Mouse (Mus musculus): ENCODE results near the gene Ccdc85c. TPM values are rescaled to one million over a fixed set of nuclear protein-coding genes. Genes with fewer than 3 reads are reported as not detected.

Gene Ccdc85c
- polyA plus RNA-seq, 1 experiment from 2014 or later: 9.3 TPM

DNA sequence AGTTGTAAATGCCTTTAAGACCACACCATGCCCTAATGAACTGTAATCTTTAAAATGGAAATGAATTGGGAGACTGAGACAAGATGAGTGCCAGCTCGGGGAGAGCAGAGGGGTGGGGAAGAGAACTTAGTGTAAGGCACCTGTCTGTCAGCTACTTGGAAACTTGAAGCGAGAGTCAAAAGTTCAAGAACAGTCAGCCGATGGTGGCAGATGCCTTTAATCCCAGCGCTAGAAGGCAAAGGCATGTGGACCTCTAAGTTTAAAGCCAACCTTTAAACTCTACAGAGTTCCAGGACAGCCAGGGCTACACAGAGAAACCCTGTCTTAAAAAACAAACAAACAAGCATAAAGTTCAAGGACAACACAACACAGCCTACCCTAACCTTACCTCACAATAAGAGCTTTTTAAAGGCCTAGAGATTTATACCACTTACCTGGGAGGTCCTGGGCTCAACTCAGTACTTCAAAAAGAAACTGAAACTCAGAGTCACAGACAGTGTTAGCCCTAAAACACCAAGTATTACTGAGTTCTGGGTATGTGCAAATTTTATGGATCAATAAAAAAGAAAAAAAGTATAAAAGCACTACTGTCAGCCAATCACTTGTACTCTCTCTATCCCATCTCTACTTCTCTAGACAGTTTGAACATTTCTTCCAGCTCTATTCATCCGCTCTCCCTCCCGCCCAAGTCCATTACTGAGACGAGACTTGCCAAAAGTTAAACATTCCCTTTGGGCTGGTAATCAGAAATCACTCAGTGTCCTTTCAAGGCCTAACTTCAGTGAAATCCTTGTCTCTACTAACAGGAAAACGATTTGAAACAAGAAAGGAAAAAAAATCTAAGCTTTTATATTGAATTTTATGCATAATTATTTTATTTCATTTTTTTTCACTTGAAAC is 100.4 kb downstream of the Ccdc85c start:
- ATAC-seq: no peak
- 66% methylated on average over 8 of the region's 8 CpGs for WGBS

DNA sequence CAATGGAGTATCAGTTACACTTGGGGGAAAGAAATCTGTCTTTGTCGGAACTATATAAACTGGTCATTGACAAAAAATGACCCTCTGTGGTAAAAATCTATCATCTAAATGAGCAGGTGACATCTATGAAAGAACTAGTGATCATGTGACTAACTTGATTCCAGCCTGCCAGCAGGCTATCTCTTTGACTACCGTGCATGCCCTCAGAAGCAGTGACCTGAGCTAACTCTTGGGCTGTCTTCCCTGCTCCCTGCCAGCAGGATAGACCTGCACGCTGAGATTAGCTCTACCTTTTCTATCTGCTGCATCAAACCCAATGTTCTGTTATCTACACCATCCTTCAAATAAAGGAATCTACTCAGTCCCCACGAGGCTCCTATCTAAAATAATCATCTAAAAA is 102.6 kb downstream of the Ccdc85c start:
- no peaks in the 10 kb centered on the region for H3K27me3 ChIP-seq (replicated peaks)
- H3K9me3 ChIP-seq: no peaks in the 10 kb centered on the region
- no peak overlapping the region for H3K4me3 ChIP-seq (replicated peaks)
- H3K4me2 ChIP-seq (replicated peaks): no peak overlapping the region
- no peak for ATAC-seq
- no peaks in the 10 kb centered on the region for H3K36me3 ChIP-seq
- peaks cover 23% of the 10 kb centered on the region for H3K4me1 ChIP-seq (replicated peaks)
- no peak overlapping the region for H3K27ac ChIP-seq
- H3K9ac ChIP-seq: no peak overlapping the region
- WGBS: 72% methylated on average over 4 of the region's 4 CpGs

More for the DNA sequence above, 100.4 kb downstream of the Ccdc85c start:
- Histone ChIP-seq H3K27ac (no peak overlapping the region), H3K4me3 (replicated peaks) (no peak overlapping the region), H3K4me1 (replicated peaks) (peaks cover 23% of the 10 kb centered on the region), H3K9me3 (no peaks in the 10 kb centered on the region), H3K36me3 (no peaks in the 10 kb centered on the region), H3K9ac (no peak overlapping the region), H3K27me3 (replicated peaks) (no peaks in the 10 kb centered on the region), H3K4me2 (replicated peaks) (0 out of 2 replicates have a peak overlapping the region, but pooled peaks have one; percentile 5)

- Histone ChIP-seq H3K27me3 (replicated peaks) (no peaks in the 10 kb centered on the region), H3K4me1 (replicated peaks) (peaks cover 14% of the 10 kb centered on the region), H3K9ac (no peak overlapping the region), H3K9me3 (no peaks in the 10 kb centered on the region), H3K36me3 (no peaks in the 10 kb centered on the region), H3K27ac (no peak overlapping the region), H3K4me3 (replicated peaks) (no peak overlapping the region), H3K4me2 (replicated peaks) (no peak overlapping the region)
- no peak for ATAC-seq
Measured at GRCm38 (mm10) chr12:108171336-108171735, 103.9 kb downstream of the Ccdc85c start.

DNA sequence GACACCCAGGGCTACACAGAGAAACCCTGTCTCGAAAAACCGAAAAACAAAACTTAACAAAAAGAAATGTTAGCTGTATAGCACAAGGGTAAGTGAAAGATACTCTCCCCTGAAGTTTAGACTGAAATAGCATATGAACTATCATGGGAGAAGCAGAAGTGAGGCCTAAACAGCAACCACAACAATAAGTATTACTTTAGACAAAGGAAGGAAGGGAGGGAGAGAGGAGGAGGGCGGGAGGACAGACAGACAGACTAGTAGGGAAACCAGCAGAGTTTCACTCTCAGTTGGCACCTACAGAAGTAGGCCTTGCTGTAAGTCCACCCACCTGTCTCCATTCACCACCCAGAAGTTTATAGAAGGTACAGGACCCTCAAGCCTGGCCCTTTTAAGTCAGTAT is 104.8 kb downstream of the Ccdc85c start:
- no peaks in the 10 kb centered on the region for H3K36me3 ChIP-seq
- no peak overlapping the region for H3K27ac ChIP-seq
- 90% methylated on average over 3 of the region's 3 CpGs for WGBS
- peaks cover 11% of the 10 kb centered on the region for H3K4me1 ChIP-seq (replicated peaks)
- no peaks in the 10 kb centered on the region for H3K9me3 ChIP-seq
- no peak overlapping the region for H3K4me3 ChIP-seq (replicated peaks)
- no peaks in the 10 kb centered on the region for H3K27me3 ChIP-seq (replicated peaks)
- H3K9ac ChIP-seq: no peak overlapping the region
- H3K4me2 ChIP-seq (replicated peaks): no peak overlapping the region
- no peak for ATAC-seq

GRCm38 (mm10) chr12:108168909-108169308 is 106.3 kb downstream of the Ccdc85c start:
- Histone ChIP-seq H3K9me3 (no peaks in the 10 kb centered on the region), H3K36me3 (no peaks in the 10 kb centered on the region), H3K4me2 (replicated peaks) (no peak overlapping the region), H3K27ac (no peak overlapping the region), H3K4me3 (replicated peaks) (no peak overlapping the region), H3K9ac (no peak overlapping the region), H3K27me3 (replicated peaks) (no peaks in the 10 kb centered on the region), H3K4me1 (replicated peaks) (peaks cover 8% of the 10 kb centered on the region)
- WGBS: 56% methylated on average over 3 of the region's 3 CpGs
- no peak for ATAC-seq

DNA sequence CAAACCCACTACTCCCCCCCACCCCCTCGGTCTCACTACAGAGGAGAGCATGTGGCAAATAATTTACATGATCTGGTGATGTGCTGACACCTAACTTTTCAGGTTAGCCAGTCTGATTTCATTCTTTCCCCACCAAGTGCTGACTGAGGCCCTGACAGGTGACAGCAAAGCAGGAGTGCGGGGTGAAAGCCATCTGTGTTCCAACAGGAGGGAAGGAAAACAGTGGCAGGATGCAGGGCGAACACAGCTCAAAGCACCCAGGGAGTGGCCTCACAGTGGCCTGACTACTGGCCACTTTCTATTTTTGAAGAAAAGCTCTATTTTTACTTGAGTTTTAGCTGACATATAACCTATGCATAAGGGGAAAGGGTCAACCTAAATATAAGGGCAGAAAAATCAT is 111.5 kb downstream of the Ccdc85c start:
- WGBS: 89% methylated on average over 3 of the region's 3 CpGs
- Histone ChIP-seq H3K27ac (no peak overlapping the region), H3K9ac (no peak overlapping the region), H3K36me3 (peaks cover 12% of the 10 kb centered on the region), H3K27me3 (replicated peaks) (no peaks in the 10 kb centered on the region), H3K4me1 (replicated peaks) (no peaks in the 10 kb centered on the region), H3K4me3 (replicated peaks) (no peak overlapping the region), H3K9me3 (no peaks in the 10 kb centered on the region), H3K4me2 (replicated peaks) (no peak overlapping the region)
- no peak for ATAC-seq

DNA sequence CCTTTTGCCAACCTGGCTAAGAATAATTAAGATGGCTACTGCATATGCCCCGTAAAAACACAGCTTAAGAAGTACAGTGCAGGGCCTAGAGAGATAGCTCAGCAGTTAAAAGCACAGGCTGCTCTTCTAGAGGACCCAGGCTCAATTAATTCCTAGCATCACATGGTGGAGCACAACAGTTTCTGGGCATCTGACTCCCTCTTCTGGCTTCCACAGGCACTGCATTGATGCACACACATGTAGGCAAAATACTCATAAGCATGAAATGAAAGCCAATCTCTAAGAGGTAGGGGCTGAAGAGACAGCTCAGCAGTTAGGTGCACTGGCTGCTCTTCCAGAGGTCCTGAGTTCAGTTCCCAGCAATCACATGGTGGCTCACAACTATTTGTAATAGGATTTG is 113.2 kb downstream of the Ccdc85c start:
- ATAC-seq: no peak
- no peak overlapping the region for H3K4me2 ChIP-seq (replicated peaks)
- no peaks in the 10 kb centered on the region for H3K4me1 ChIP-seq (replicated peaks)
- no peaks in the 10 kb centered on the region for H3K27me3 ChIP-seq (replicated peaks)
- H3K4me3 ChIP-seq (replicated peaks): no peak overlapping the region
- WGBS: 92% methylated on average over 1 of the region's 1 CpGs
- H3K36me3 ChIP-seq: peaks cover 12% of the 10 kb centered on the region
- H3K27ac ChIP-seq: no peak overlapping the region
- no peak overlapping the region for H3K9ac ChIP-seq
- no peaks in the 10 kb centered on the region for H3K9me3 ChIP-seq

GRCm38 (mm10) chr12:108159863-108160262 is 115.4 kb downstream of the Ccdc85c start:
- ATAC-seq: no peak
- no peaks in the 10 kb centered on the region for H3K27me3 ChIP-seq (replicated peaks)
- H3K27ac ChIP-seq: no peak overlapping the region
- no peaks in the 10 kb centered on the region for H3K4me1 ChIP-seq (replicated peaks)
- H3K9me3 ChIP-seq: no peaks in the 10 kb centered on the region
- no peak overlapping the region for H3K9ac ChIP-seq
- no peak overlapping the region for H3K4me2 ChIP-seq (replicated peaks)
- no peak overlapping the region for H3K4me3 ChIP-seq (replicated peaks)
- H3K36me3 ChIP-seq: peaks cover 17% of the 10 kb centered on the region

Other genes starting within 250 kb of the Ccdc85c start
- gene Setd3, start 96.1 kb downstream of the Ccdc85c start, polyA plus RNA-seq (2015; fragmentation: Nextera tagmentation; extraction: Ambion mirVana): 91.7 and 97.9 TPM in 2 replicates
- 2.8 and 3.8 TPM in 2 replicates for gene Ccnk, start 95.8 kb downstream of the Ccdc85c start, polyA plus RNA-seq (2015; fragmentation: Nextera tagmentation; extraction: Ambion mirVana)
- 0.55 and 0.69 TPM in 2 replicates for gene Hhipl1, start 30.8 kb upstream of the Ccdc85c start, polyA plus RNA-seq (2015; fragmentation: Nextera tagmentation; extraction: Ambion mirVana)
- gene Cyp46a1, start 59.0 kb upstream of the Ccdc85c start, polyA plus RNA-seq (2015; fragmentation: Nextera tagmentation; extraction: Ambion mirVana): 5.3 and 5.4 TPM in 2 replicates
- gene Eml1, start 95.5 kb upstream of the Ccdc85c start, polyA plus RNA-seq (2015; fragmentation: Nextera tagmentation; extraction: Ambion mirVana): 63.7 and 67.0 TPM in 2 replicates

Measured in intestine, embryonic 15.5 days (tissue).